Mouse (Mus musculus) ES-E14 (cell line): ENCODE data around the gene Gm42688. TPM values are rescaled to one million over a fixed set of nuclear protein-coding genes. Genes with fewer than 3 reads are reported as not detected.
A peak's percentile ranks its signal among the peaks of the same experiment; 100 is the strongest.

Experiments used
- DNase-seq: peaks from one replicate; pipeline ENCODE4 v3.0.0-alpha.2; 2013; ENCODE audit warnings: low read depth, low spot score
- H3K27ac ChIP-seq: 2 replicates; pipeline ENCODE4 v1.5.1; 2012; ENCODE audit warnings: low read depth, mild to moderate bottlenecking, low read length, moderate library complexity, mixed read lengths; ENCODE audit not compliant: poor library complexity, insufficient read depth, severe bottlenecking
- H3K36me3 ChIP-seq: 2 replicates; pipeline ENCODE4 v1.6.1; 2012; ENCODE audit warnings: mild to moderate bottlenecking, low read length, moderate library complexity, mixed read lengths; ENCODE audit not compliant: control insufficient read depth, poor library complexity, insufficient read depth, severe bottlenecking
- H3K4me1 ChIP-seq, 2 experiments: fragments of 150-350 bp in 1 of 2; sonication (generic) in 1 of 2; 2 replicates each; pipeline ENCODE4 v1.6.1; 2012; ENCODE audit warnings: low read length in 2 of 2, mild to moderate bottlenecking in 1 of 2, mixed read lengths in 1 of 2; ENCODE audit not compliant: control insufficient read depth in 2 of 2, insufficient read depth in 2 of 2, poor library complexity in 1 of 2
- H3K4me3 ChIP-seq, 2 experiments: fragments of 150-350 bp in 1 of 2; sonication (generic) in 1 of 2; 2 replicates each; pipeline ENCODE4 v1.5.1; 2012; ENCODE audit warnings: low read length in 2 of 2, low read depth in 1 of 2, mild to moderate bottlenecking in 1 of 2, mixed read lengths in 1 of 2; ENCODE audit not compliant: insufficient read depth in 1 of 2, poor library complexity in 1 of 2, severe bottlenecking in 1 of 2
- H3K9ac ChIP-seq: 2 replicates; pipeline ENCODE4 v1.6.1; 2012; ENCODE audit warnings: low read depth, mild to moderate bottlenecking, low read length, mixed read lengths; ENCODE audit not compliant: poor library complexity, insufficient read depth, severe bottlenecking
- H3K9me3 ChIP-seq: fragments of 150-350 bp; sonication (generic); 2 replicates; pipeline ENCODE4 v1.6.1; 2012; ENCODE audit warnings: low read depth, mild to moderate bottlenecking, low read length; ENCODE audit not compliant: control insufficient read depth, insufficient read depth
- CHD2 ChIP-seq: IDR thresholded peaks from 2 replicates; pipeline ENCODE4 v1.6.1; 2014; ENCODE audit warnings: mild to moderate bottlenecking, low read depth, low read length, inconsistent platforms
- HCFC1 ChIP-seq: IDR thresholded peaks from 2 replicates; pipeline ENCODE4 v1.6.1; 2012; ENCODE audit warnings: low read length, inconsistent platforms, borderline replicate concordance; ENCODE audit not compliant: insufficient read depth
- MAFK ChIP-seq: IDR thresholded peaks from 2 replicates; pipeline ENCODE4 v1.6.1; 2014; ENCODE audit warnings: mild to moderate bottlenecking, low read depth, low read length, inconsistent platforms; ENCODE audit not compliant: insufficient read depth
- ZC3H11A ChIP-seq: IDR thresholded peaks from 2 replicates; pipeline ENCODE4 v1.6.1; 2012; ENCODE audit warnings: low read depth, mild to moderate bottlenecking, inconsistent platforms, low read length, borderline replicate concordance
- ZNF384 ChIP-seq: IDR thresholded peaks from 2 replicates; pipeline ENCODE4 v1.6.1; 2012; ENCODE audit warnings: low read depth, low read length, inconsistent platforms
- in situ Hi-C, 2 experiments: fragments of 600-800 bp; cut with MboI; formaldehyde crosslinking; loops; one replicate each; pipeline ENCODE4 v1.15.1; 2025; ENCODE audit warnings: low sequenced_read_pairs in 2 of 2, inconsistent platforms in 1 of 2; ENCODE audit not compliant: unreplicated experiment in 2 of 2
- total RNA-seq: library from RNA; depleted of rRNA; stranded (reverse); fragments of 300-350 nt; gene quantifications from 2 replicates; pipeline ENCODE4 v1.2.3, GENCODE M21; 2012

Gm42688 gene
- total RNA-seq, 1 experiment, result 1.3 TPM

DNA sequence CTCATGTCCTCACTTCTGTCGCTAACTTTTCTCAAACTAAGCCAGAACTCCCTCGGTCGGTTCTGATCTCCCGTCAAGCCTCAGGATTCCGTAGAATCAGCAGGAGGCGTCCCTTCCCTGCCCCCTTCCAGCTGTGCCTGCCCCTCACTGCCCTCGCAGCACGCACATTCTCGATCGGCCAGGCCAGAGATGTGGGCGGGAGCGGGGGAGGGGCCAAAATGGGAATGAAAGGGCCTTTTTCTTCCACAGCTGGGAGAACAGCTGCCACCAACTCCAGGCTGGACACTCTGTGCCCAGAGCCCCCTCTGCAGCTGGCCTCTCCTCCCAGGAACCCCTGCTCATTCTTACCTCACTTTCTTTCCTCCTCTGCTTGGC lies 36.1 kb downstream of the Gm42688 start:
- in situ Hi-C loops, result no loop called here
- no peak for DNase-seq
- no peaks in the 10 kb centered on the region for H3K36me3 ChIP-seq
- TF ChIP-seq ZNF384 (no peak), CHD2 (no peak), ZC3H11A (no peak), HCFC1 (no peak), MAFK (no peak)
- H3K9ac ChIP-seq, result peak overlapping the region; percentile 40
- no peak overlapping the region for H3K27ac ChIP-seq
- H3K4me1 ChIP-seq, result peaks cover 3 to 10% of the 10 kb centered on the region in 2 experiments; a peak in 2 of 4 replicates
- no peaks in the 10 kb centered on the region for H3K9me3 ChIP-seq
- peak overlapping the region; percentile 51 to 69 for H3K4me3 ChIP-seq

GRCm38 (mm10) chr6:83138056-83138455 lies 36.6 kb downstream of the Gm42688 start:
- Histone ChIP-seq H3K36me3 (no peaks in the 10 kb centered on the region), H3K4me1 (peaks cover 3 to 10% of the 10 kb centered on the region in 2 experiments; a peak in 2 of 4 replicates), H3K9me3 (no peaks in the 10 kb centered on the region), H3K9ac (no peak overlapping the region), H3K4me3 (peak overlapping the region in 1 of 2 experiments; percentile 69; a peak in 1 of 4 replicates), H3K27ac (no peak overlapping the region)
- in situ Hi-C loops, result no loop called here
- DNase-seq, result no peak
- TF ChIP-seq ZC3H11A, result no peak
- TF ChIP-seq MAFK, result no peak
- no peak for TF ChIP-seq HCFC1
- TF ChIP-seq CHD2, result no peak
- no peak for TF ChIP-seq ZNF384

DNA sequence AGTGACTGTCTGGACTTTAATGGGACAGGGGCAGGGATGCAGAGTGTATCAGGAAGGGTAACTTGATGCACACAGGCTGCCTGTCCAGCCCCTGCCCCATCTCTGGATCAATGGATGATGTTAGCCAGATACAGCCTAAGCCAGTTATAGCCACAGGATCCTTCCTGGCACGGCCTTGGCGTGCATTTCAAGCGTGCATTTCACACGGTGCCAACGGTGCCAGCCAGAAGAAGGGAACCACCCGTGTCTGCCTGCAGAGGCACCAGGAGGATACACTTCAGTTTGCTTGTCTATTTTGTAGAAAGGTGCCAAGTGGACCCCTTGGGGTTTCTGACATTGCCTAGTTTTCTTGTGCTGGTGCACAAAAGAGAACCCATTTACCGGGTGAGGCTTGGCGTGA lies 38.6 kb downstream of the Gm42688 start:
- H3K4me1 ChIP-seq, result peaks cover 3 to 10% of the 10 kb centered on the region in 2 experiments; a peak in 3 of 4 replicates
- no peaks in the 10 kb centered on the region for H3K36me3 ChIP-seq
- H3K27ac ChIP-seq, result no peak overlapping the region
- no peak for DNase-seq
- no peak overlapping the region for H3K9ac ChIP-seq
- H3K4me3 ChIP-seq, result no peak overlapping the region
- no peaks in the 10 kb centered on the region for H3K9me3 ChIP-seq
- in situ Hi-C loops, result no loop called here
- TF ChIP-seq ZC3H11A (no peak), CHD2 (no peak), HCFC1 (no peak), ZNF384 (no peak), MAFK (no peak)

DNA sequence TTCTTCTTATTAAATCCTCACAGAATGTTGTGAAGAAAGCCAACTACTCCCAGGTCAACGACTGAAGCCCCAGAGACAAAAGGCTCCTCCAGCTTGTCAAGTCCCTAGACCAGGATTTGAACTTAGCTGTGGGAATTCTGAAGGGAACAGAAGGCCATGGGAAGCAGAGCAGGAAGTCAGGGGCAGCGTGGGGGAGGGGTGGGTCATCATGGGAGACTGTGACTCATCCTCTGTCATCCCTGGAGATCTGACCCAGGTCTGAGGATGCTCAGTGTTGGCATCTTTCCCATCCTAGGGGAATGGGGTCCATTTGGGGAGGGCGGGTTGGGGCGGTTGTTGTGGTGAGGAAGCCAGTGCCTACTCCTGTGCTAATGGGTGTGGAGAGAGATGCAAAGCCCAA lies 40.2 kb downstream of the Gm42688 start:
- Histone ChIP-seq H3K27ac (no peak overlapping the region), H3K36me3 (no peaks in the 10 kb centered on the region), H3K4me3 (peak overlapping the region in 1 of 2 experiments; percentile 50; a peak in 1 of 4 replicates), H3K9me3 (no peaks in the 10 kb centered on the region), H3K4me1 (peaks cover 5 to 9% of the 10 kb centered on the region in 2 experiments; a peak in 3 of 4 replicates), H3K9ac (no peak overlapping the region)
- no peak for DNase-seq
- TF ChIP-seq ZNF384 (no peak), ZC3H11A (no peak), HCFC1 (no peak), MAFK (no peak), CHD2 (no peak)
- in situ Hi-C loops, result no loop called here

DNA sequence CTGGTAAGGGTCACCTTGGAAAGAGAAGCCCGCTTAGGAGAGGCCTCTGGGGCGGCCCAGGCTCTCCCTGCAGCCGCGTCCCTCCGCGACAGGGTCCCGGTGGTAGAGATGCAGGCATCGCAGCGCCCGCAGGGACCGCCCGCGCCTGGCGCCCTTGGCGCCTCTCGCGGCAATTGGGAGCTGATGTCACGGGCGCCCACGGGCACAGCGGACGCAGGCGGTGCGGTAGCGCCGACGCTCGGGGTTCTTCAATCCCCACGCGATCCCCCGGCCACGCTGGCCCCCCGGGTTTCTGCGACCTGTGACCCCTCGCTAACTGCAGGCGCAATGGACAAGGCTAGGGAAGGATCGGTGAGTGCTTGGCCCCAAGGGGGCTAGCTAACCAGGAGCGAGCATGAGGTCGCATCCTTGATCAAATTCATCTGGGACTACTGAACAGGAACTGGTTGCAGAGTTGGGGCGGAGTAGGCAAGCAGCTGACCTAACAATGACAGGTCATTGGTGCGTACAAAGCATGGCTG lies 40.9 kb downstream of the Gm42688 start:
- Histone ChIP-seq H3K9me3 (no peaks in the 10 kb centered on the region), H3K4me3 (peak overlapping the region; percentile 50 to 52), H3K4me1 (peaks cover 9% of the 10 kb centered on the region in 2 experiments; a peak in 3 of 4 replicates), H3K27ac (no peak overlapping the region), H3K9ac (peak overlapping the region; percentile 50), H3K36me3 (no peaks in the 10 kb centered on the region)
- no peak for DNase-seq
- in situ Hi-C loops, result no loop called here
- TF ChIP-seq ZNF384 (no peak), CHD2 (peak; percentile 64; the same call in 1 of the 2 replicates)
